Mouse (Mus musculus) megakaryocyte, embryonic 14.5 days (primary cell): ENCODE measurements around the gene Krtap11-1.

Experiments used
- FLI1 ChIP-seq: IDR thresholded peaks from 2 replicates; pipeline ENCODE4 v1.6.1; 2012; ENCODE audit warnings: low read length, inconsistent platforms, mixed read lengths
- GATA1 ChIP-seq: IDR thresholded peaks from 3 replicates; pipeline ENCODE4 v1.6.1; 2012; ENCODE audit warnings: mixed read lengths, low read length, inconsistent platforms, borderline replicate concordance

DNA sequence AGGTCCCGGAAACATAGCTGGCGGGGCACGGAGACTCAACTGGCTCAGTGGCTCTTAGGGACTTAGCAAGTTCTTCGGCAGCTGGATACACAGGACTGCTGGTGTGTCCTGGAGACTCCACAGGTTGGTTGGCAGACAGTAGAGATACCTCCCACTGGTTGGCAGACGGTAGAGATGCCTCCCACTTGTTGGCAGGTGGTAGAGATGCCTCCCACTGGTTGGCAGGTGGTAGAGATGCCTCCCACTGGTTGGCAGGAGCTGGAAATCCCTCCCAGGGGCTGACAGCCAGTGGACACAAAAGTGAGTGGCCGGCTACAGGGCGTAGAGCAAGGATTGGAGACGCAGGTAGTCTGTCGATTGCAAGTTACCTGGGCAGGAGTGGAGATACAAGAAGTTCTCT is 467 bp downstream of the Krtap11-1 start:
- TF ChIP-seq GATA1, result no peak
- no peak for TF ChIP-seq FLI1
